Mouse (Mus musculus) right cerebral cortex, postnatal 25 days (tissue): ENCODE data around the gene Cldn10.
A peak's percentile ranks its signal among the peaks of the same experiment; 100 is the strongest.

Source experiments
- DNase-seq: peaks from one replicate; pipeline ENCODE4 v3.0.0; 2022

The Cldn10 gene

DNA sequence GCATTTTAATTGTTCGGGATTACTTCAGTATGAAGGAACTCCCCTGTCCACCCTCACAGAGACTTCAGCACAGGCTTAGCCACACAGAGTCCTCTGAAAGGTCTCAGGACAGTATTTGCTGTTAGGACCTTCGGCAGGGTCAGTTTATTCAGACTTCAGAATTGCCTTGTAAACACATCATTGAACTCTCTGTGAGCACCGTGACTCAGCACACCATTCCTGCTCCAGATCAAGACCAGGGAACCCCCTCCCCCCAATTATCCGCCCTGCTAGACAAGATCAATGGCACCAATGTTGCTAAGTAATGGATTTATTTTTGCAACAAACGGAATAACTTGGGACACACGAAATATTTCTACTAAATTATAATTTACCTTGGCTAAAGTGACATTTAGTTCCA is 79.7 kb downstream of the Cldn10 start:
- DNase-seq, result no peak

DNA sequence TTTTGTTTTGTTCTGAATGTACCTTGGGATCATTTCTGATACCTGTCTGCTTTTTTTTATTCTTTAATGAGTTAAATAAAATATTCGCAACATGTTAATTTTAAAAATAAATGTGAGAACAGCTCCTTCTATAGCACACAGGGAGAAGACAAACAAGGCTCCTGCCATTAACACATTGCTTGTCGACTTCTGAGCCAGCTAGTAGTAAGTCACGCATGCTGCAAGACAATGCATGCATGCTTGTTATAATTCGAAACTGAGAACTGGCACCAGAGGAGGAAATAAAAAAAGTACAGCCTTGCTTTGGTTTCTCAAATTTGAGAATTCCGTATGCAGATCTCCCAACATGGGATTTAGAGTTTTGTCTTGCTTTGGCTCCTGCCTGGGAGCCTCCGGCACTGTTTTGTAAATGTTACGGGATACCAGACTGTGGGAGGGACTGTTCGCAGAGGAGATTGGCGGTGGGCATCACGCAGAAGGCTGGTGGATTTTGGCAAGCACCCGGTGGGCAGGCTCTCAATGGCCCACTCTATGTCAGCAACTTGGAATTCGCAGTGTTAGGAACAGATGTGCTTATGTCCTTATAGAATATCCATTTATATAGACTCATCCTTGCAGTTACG is 80.5 kb downstream of the Cldn10 start:
- no peak for DNase-seq

DNA sequence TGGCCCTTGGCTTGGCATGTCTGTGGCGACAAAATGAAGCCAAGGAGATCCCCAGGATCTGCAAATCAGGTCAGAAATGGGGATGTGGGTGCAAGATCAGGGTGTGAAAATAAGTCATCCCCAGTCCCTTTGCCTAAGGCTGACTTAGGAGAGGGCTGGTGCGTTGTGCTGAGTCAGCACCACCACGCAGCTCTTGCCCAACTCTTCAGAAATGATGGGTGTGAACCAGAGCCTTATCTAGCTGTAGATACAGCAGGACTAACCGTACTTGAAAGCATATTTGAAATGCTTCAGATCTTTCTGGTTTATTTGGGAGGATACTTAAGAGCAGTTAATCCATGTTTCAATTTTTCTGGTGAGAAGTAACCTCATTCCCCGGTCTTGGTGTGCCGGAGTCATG is 82.0 kb downstream of the Cldn10 start:
- DNase-seq, result no peak

DNA sequence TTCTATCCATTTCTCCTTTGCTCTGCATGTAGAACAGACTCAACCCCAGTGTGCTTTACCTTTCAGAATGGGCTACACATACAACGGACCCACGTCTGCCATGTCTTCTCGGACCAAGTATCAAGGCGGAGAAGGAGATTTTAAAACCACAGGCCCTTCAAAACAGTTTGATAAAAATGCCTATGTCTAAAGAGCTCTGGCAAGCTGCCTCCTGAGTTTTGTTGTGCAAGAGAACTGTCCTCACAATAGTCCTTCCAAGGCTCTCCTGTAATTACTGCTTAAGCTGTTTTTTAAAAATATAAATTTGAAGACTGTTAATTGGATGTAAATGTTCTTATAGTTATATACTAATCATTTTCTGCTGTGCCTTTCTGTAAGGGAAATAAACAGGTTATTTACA is 86.4 kb downstream of the Cldn10 start:
- DNase-seq, result no peak

DNA sequence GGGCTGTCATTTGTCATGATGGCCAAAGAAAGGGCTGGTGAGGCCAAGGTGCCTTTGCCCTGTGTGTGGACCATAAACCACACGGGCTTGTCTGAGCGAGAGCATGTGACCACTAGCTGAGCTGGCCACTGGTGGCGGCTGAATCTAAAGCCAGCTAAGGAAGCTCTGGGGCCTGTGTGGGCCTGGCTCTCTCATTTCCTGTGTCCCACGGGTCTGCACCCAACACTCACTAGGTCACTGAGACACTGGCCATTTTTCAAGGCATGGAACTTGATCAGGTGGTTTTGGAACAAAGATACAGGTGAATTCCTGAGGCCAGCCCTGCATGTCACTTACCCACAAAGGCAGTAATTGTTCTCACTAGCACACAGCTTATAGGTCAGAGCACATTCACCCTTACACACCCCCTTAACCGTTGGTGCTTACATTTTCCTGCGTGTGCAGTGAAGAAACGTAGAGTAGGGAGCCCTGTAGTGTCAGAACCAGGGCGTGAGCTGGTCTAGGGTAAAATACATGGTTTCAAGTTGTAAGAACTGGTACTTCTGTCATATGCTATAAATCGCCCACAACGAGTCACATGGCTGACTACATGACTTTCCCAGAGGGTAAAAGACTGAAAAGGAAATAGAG is 87.2 kb downstream of the Cldn10 start:
- DNase-seq, result no peak

DNA sequence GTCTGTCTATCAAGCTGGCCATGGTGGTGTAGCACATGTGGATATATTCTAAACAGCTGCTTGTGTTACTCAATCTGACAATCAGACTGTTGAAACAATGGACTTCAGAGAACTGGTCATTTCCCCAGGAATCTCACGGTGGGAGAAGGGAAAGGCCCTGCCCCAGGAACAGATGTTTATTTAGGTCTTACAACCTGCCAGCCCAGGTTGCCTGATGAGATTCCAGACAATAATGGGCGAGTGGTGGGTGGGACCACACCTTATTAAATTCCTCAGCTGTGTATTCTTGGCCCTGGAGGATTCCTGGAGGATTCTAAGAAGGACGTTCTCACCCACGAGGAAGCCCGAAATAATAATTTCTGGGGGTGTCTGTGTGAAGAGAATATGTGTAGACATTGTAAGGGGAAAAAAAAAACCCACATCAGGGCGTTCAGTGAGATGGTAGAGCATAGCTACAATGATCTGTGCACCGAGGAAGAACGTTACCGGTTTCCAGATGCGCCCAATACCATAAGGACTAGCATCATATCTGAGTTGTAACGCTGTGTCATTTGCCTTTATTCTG is 90.7 kb downstream of the Cldn10 start:
- no peak for DNase-seq

DNA sequence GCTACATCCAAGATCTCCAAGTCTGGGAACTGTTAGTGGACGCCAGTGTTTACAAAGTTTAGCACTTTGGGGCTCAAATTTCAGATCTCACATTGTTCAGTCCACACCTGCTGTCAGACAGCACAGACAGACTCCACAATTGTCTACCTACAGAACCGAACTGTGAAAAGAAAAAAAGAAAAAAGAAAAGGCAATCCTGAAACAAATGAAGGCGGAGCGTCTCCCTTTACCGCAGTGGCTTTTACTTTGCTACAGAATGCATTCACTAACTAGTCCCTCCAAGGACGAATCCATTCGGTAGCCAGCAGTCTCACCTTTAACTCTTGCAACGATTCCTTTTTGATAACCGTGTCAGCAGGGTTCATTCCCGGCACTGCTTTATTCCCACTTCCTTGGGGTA is 93.0 kb downstream of the Cldn10 start:
- no peak for DNase-seq

DNA sequence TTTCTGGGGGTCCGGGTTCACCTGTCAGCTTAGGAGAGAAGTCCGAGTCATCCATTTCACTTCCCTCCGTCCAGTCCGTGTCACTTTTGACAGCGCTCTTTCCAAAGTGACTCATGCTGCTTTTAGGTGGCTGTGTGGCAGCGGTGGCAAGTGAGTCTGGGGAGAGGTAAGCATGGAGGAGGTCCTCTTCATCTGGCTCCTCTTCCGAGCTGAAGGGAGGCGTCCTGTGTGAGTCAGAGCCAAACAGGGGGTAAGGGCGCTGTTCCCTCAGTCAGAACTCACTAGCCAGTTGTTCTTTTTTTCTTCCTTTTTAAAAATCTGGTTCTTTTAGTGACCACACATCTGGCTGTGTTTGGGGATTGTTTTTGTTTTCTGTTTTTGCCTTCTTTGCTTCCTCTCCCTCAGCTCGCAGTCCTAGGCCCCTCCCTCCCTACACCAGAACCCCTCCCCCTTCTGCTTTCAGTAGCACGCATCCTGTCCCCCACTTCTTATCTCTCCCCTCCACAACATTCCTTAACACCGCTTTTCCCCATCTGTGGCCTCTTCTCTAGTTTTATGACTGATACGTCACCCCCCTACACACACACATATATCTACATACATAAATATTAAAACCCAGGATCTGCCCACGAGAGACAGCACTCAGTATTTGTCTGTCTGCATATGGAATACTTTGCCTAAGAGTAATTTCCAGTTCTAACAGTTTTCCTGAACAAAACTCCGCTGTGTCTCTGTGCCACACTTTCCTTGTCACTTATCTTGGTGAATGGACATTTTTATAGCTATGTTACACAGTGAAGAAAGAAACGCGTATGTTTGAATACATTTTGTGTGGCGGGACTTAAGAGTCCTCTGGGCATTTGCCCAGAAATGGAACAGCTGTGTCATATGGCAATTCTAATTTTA is 95.9 kb downstream of the Cldn10 start:
- DNase-seq, result no peak

DNA sequence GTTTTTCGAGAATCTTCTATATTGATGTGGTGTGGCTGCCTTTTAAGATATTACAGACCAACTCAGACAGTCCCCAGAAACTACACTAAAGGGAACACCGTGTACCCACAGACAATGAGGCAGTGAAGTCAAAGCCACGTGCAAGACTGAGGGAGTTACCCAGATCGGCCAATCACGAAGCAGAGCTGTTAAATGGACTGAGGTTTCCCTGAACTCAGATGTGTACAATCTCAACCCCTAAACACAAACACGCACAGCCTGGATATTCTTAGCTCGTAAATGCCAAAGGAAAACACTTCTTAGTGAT is 96.5 kb downstream of the Cldn10 start:
- DNase-seq, result no peak

DNA sequence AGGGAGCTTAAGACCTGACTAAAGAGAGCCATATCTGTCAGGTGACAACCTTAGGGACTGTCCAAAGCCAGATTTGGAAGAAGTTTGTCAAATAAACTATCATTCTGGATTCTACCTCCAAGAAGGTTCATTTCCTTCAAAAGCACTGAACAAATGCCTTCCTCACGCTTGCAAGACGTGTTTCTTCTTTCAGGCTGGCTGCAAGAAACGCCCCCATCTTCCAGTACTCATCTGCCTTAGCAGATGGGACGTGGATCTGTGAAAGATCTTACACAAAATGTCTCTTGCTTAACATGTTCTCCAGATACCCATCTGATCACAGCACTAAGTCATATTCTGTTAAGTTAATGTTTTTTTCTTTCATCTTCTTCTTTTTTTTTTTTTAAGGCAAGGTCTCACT is 102.4 kb downstream of the Cldn10 start:
- DNase-seq, result peak; percentile 50

DNA sequence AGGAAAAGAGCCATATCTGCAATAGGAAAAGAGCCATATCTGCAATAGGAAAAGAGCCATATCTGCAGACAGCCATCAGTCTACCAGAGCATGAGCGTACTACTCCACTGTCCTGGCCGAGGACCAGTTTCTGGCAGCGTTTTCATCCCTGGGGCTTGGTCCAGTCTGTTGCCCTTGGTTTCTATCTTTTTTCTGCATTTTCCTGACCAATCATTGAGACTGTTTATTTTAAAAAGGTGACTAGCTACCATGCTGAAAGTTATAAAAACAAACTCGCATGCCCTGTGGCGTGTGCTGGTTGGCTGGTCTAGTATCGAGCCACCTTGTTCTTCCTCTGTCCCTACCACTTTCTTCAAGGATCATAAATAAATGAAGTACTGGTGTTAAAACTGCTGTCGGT is 107.5 kb downstream of the Cldn10 start:
- no peak for DNase-seq

DNA sequence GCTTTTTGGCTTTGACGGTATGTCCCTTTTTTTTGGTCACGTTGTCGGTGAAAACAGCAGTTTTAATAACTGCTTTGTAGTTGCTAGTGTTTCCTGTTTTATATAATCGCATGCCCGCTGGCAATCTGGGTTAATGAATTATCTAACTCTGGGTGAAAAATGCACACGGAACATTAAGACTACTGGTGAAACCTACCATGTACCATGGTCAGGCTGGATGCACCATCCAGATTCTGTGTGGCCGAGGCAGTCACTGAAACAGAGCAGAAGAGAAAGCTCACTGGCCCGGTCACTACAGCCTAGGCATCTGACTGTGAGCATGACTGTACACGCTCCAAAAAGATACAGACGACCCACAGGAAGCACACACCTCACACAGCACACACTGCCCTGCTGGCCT is 107.9 kb downstream of the Cldn10 start:
- no peak for DNase-seq

DNA sequence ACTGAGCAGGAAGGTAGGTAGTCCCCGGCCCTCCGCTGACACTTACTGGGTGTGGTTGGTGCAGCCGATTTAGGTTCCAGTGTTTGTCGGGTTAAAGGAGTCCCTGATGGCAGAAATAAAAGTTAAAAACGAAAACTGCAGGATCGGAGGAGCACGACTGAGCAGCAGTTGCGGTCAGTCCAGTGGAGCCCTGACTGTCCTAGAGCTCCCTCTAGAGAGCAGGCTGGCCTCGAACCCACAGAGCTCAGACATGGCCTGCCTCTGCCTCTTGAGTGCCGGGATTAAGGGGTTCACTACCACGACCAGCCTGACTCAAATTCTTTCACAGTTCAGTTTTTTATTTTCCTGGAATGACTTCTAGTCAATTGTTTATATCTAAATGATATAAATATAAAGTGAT is 112.2 kb downstream of the Cldn10 start:
- no peak for DNase-seq

DNA sequence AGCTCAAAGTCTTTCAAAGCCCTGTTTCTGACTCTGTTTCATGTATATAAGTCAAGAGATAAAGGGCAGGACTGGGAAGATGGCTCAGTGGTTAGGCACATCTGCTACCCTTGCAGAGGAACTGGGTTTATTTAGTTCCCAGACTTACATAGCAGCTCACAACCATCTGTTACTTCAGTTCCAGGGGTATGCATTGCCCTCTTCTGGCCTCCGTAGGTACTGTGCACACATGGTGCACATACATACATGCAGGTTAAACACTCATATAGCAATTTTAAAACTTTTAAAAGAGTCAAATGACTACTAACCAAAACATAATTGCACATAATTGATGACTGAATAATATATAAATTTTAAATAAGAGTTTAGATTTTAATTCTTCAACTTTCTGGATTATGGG is 113.2 kb downstream of the Cldn10 start:
- DNase-seq, result no peak

DNA sequence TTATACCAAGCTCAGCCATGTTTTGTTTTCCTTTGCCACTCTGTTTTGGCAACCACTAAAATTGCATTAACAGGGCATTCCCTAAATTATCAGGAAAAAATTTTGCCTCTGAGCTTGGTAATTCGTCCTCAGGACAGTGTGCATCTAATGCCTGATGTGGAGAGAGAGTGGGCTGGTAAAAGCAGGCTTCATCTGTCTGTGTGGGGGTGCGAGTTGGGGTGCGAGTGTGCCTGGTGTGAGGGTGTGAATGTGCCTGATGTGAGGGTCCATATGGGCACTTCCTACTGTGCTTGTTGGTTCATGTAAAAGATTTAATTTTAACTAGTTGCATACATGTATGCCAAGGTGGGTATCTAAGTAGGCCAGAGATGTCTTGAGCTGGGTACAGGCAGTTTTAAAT is 115.7 kb downstream of the Cldn10 start:
- DNase-seq, result no peak

DNA sequence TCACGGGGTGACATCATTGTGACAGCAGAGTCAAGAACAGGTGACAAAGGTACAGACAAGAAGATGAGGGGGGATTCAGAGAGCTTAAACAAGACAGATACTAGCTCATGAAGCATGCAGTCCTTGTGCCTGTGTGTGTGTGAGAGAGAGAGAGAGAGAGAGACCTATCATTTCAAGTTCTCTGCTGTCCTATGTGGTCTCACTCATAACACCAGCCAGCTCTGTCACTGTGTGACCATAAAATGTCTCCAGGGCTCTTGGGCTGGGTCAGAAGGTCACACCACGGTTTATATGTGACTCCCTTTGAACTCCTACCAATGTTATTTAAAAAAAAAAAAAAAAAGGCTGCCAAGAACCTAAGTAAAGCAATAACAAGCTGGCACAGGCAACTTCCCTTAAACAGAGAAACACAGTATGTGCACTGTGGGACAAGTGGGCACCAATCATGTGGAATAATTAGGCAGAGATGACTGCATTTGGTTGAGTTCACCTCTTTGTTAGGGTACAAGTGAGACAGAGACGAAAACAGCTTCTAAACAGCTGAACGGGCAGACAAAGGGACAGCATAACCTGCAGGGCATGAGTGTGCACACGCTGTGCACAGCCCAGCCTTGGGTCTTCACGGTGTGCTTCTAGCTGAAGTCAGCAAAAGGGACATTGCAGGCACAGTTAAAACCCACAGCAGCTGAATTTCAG is 116.3 kb downstream of the Cldn10 start:
- no peak for DNase-seq

DNA sequence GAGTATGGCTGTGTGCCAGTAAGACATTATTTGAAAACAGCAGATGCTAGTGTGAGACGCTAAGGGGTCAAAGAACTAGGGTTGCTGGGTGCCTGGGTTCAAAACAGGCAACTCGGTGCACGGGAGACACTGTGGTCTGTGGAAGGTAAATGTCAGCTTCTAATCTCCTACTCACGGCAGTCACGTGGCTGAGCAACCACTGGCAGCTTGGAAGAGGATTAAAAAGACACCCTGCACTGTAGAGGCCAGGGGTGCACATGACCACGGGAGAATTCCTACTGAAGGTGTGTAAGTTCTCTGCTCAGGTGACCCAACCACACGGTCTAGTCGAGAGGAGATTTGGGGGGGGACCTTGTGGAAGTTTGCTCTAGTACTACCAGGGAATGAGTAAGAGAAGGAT is 119.9 kb downstream of the Cldn10 start:
- DNase-seq, result no peak

DNA sequence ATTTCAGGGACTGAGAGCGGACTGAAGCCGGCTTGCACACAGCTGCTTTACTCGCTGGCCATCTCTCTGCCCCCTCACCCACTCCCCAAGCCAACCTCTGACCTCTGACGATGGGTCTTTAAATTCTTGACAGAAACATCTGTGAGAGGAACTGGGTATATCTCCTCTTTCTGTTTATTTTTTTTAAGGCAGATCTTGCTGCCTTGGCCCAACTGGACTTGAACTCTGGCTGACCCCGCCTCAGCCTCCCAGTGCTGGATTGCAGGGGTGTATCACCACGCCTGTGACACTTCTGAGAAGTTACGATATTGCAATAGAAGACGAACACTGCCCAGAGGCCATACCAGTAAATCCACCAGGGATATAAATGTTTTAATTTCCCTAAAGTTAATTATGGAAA is 122.2 kb downstream of the Cldn10 start:
- no peak for DNase-seq

DNA sequence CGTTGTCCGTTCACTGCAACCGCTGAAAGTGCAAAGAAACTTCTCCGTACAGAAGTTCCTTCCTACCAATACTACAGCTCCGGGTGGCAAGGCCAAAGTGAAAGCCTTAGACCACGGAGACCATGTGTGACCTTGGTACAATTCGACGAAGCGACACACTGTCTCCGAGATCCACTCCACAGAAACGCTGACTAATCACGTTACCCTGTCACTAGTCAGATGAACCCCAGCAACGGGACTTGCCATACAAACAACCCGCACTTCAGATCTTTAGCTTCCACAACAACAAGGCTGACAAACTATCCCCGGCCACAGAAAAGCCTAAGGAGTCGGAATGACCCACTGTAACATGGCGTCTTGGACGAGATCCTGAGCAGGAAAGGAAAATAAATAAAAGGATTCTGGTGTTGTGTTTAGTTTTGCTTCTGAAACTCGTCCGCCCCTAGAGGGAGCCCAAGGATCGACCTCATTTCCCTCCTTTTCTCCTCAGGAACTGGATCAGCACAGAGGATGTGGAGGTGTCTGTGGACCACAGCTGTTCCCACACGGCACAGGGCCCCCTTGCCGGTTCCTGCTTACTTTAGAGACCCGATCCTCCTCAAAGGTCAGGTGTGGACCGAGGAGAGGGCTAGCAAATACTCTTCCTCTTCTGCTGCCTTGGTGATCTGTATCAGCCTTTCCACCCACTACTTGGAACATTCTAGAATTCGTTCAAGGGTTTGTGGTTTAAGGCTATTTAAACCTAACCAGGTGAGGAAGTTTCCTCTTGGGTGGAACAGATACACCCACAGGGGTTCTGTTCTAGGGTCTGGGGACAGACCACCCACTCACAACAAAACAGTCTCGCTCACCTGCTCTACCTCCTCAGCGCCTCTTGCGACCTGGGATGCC is 122.9 kb downstream of the Cldn10 start:
- DNase-seq, result peak; percentile 73

DNA sequence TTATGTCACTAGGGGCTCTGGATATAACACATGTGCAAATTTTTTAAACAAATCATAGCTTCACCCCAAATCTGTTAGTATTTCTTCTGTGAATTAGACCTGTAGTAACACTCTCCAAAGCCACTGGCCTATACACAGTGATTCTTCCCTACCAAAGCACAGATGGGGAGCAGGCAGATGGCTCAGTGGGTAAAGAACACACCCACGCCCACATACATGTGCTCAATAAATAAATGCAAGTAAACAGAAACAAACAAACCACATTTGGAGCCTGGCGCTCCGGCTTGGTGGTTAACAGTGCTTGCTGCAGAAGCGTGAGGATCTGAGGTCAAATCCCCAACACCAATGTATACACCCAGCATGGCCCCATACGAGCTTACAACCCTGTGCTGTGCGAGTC is 123.8 kb downstream of the Cldn10 start:
- DNase-seq, result no peak

DNA sequence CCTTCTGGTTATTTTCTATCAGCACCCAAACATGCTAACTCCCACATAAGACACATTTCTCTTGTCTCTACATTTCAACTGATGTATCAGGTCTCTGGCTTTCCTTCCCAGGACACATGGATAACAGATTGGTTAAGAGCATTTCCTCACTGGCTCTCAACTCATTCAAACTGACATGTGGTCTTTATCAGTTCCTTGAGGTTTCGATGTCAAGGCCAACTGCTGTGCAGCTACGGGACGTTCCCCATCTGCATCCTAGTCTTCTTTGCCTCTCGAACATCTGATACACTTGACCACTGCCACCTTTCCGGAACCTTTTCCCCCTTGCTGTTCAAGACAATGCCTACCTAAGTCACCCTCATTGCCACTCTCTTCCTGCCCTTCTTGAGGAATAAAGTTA is 125.9 kb downstream of the Cldn10 start:
- no peak for DNase-seq

DNA sequence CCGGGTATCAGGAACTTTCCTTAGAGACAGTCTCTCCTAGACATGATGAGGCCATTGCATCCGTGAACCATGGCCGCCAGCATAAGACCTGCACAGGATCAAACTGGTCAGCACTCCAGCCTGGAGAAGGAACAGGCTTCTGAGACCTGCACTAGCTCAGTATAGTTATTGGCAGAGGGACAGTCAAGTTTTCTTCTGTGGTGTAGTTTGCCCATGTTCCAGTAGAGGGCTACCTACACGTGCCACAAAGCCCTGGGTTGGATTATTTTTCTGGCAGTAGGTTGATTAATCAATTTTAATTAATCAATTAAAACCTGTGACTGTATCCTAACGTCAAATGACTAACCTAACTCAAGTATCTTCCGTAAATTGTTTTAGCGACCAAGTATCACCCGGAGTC is 131.3 kb downstream of the Cldn10 start:
- no peak for DNase-seq
